Mouse (Mus musculus) right cerebral cortex, postnatal 36 days (tissue): ENCODE data around the gene Tut4.

Experiments used
- DNase-seq, 2 experiments: peaks; one replicate each; pipeline ENCODE4 v3.0.0; 2022; ENCODE audit warnings: low spot score in 2 of 2, mixed read lengths in 1 of 2

Gene Tut4

DNA sequence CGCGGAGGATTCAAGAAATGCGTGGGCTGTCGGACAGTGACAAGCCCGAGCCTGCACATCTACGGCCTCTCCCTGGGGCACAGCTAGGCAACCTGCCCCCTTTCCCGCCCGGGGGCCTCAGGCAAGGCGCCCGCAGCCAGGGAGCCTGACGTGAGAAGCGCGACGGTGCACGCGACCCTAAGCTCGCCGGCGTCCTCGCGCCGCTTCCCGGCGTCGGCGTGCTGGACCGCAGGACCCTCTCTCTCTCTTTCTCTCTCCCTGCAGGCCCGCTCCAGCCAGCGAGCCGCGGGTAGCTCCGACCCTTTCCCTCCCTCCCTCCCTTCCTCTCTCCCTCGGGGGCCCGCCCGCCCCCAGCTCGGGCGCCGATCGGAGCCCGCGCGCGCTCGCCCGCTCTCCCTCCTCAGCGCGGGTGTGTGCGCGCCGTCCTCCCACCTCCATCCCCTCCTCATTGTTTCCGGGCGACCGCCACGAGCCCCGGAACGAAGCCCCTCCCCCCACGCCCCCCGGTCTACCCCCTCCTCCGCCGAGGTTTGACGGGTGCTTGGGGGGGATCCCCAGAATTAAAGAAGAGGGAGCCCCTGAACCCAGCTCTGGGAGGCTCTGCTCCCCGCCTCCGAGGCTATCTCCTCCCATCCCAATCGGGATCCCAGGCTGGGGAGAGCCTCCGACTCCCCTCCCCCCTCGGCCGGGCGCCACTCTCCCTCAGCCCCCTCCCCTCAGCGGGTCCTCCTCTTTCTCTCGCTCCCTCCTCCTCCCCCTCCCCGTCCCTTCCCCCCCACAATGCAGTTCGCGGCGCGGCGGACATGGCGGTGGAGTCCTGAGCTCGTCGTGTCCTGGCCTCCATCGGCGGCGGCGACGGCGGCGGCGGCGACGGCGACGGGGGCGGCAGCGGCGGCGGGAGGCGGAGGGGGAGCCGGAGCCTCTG lies at the start of gene Tut4:
TSS of gene Tut4 (plus strand) at position 196 of the 925 bp plus-strand sequence.
- peak; percentile 70 to 81 for DNase-seq

DNA sequence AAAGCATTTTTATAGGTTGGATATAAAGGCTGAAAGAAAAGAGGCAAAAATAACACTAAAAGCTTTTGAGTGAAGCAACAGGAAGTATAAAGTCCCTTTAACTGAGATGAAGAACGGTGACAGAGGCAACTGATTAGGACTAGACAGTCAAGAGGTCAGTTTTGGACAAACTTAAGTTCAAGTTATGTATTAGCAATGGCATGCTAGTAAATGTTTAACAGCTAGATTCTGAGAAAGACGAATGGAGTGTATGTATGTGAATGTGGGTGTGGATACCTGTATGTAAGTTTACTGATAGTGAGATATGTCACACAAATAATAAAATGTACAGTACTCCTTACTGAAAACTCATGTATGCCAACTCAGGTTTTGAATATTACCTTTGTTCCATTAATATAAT lies 34.6 kb upstream of the Tut4 start:
- DNase-seq, result no peak

DNA sequence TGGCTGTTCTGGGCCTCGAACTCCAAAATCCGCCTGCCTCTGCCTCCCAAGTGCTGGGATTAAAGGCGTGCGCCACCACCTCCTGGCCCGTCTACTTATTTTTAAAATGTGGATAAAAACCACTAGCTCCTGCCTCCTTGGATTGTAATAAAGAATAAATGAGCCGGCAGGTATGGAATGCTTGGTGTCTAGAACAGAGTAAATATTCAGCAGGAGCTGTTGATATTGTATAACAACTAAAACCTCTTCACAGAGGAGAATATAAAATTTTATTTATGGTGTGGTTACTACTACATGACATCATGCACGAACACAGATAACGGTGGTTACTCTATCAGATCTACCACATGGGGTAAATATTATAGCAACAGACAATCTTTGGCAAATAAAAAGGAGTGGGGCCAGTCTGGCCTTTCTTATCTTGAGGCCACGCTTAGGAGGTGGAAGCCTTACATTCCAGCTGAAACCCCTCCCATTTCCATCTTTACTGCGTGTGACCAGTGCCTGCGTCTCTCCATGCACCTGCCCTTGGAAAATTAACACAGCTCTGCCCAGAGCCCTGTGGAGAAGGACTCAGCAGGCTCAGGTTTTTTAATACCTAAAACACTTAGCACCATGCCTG lies 31.4 kb upstream of the Tut4 start:
- DNase-seq, result no peak

DNA sequence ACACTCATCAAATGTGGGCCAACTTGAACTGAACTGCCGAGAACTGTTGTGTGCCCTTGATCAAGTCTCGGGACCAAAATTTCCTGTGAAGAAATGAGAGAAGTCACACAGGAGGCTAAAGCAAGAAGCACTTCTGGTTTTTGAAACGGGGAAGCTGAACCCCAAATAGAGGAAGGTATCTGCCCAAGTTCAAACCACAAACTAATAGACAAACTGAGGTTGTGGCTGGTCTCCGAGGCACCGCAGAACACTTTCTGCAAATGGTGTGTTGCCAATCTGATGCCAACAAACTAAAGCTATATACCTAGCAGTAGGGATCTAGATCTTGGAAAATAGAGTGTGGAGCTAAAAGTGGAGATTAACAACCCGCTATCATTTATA lies 30.9 kb upstream of the Tut4 start:
- DNase-seq, result no peak

DNA sequence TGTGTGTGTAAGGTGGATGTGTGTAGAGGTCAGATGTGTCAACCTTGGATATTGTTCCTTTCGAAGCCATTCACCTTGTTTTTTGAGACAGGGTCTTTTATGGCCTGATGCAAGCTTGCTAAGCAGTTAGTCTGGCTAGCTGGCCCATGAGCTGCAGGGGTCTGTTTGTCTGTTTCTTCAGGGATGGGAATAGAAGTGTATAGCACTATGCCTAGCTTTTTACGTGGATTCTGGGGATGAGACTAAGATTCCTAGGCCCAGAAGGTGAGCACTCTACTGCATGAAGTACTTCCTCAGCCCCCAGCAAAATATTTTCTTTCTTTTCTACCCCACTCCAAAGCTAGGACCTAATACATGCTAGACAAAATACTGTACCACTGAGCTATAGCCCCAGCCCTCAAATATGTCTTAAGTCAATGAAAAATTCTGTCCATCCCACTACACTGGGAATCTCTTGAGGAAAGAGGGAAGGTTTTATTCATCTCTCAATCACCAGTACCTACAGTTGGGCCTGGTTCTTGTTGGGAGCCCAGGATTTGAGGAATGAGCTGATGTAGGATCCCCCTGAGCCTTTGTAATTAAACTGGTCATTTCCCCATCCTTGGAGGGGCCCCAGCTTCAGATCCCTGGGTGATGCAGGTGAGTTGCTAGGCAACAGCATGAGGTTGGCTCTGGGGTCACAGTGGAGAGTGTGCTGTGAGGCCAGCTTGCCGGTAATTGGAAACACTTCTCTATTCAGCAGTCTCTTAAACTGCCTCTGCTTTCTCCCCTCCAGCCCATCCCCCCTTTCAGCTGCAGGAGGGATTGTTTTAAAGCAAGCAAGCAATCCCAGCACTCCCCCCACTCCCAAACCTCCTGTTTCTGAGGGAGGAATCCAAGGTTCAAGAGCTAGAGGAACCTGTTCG lies 28.3 kb upstream of the Tut4 start:
- no peak for DNase-seq

DNA sequence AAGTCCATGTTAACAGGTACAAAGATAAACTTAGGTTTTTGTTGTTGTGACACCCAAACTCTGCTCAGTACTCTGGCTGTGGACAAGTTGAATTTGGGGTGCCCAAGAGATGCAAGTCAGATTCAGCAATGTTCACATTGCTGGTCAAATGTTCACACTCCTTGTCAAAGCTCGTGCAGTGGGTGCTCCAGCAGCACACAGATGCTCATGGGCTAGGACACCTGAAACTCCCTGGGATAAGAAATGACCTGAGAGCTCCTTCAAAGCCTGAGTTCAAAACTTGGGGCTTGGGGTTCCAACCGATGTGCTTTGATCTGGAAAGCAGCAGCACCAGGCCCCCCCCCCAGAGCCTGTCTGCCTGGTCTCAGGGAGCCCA lies 27.7 kb upstream of the Tut4 start:
- no peak for DNase-seq

DNA sequence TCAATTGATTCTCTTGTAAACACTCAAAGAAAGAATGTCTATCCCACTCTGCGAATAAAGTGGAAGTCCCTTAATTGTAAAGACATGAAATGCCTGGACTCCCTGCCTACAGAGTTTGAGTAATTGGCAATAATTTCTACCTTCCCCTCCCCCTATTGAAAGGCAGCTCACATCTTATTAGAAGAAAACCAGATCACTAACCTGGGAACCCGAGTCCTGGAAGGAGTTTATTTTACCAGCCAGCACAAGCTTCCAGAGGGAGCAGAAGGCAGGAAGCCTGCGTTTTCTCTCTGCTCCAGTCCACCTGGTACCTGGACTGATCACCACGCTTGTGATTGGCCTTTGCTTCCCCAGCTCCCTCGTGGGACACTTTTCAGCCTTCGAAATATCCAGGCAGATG lies 25.9 kb upstream of the Tut4 start:
- no peak for DNase-seq

DNA sequence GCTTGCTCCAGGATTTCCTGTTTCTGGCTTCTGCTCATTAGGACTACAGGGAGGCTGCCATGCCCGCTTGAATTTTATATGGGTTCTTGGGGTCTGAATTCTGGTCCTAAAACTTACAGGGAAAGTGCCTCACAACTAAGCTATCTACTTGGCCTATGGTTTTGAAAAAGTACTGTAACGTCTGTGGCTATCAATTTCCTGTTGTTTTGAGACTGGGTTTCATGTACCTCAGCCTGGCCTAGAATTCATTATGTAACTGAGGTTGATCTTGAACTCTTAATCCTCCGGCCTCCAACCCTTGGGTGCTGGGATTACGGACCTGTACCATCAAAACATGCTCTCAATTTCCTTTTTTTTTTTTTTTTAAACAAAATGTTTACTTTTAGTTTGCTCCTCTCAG lies 25.0 kb upstream of the Tut4 start:
- DNase-seq, result no peak

DNA sequence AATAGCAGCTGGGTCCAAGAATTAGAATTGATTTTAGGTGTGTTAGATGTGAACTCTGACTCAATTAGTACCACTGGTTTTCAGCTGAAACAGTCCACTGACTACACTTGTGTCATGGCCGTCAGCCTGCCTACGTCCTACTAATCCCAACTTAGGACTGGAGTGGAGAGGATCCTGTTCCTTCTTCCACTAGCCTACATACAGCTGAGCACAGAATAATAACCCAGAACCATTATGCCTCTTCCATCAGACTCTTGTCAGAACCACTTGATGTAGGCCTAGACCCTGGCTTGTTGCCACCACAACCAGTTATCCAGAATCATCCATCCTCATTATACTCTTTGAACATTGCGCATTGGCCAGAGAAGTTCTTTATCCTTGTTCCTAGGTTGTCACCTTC lies 24.4 kb upstream of the Tut4 start:
- DNase-seq, result no peak

DNA sequence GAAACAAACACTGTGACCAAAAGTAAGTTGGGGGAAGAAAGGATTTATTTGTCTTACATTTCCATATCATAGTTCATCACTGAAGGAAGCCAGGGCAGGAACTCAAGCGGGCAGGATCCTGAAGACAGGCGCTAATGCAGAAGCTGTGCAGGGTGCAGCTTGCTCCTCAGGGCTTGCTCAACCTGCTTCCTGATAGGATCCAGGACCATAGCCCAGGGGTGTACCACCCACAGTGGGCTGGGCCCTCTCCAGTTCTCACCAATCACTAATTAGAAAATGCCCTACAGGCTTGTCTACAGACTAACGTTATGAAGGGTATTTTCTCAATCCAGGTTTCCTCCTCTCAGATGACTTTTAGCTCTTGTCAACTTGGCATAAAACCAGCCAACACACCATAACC lies 23.6 kb upstream of the Tut4 start:
- DNase-seq, result no peak

DNA sequence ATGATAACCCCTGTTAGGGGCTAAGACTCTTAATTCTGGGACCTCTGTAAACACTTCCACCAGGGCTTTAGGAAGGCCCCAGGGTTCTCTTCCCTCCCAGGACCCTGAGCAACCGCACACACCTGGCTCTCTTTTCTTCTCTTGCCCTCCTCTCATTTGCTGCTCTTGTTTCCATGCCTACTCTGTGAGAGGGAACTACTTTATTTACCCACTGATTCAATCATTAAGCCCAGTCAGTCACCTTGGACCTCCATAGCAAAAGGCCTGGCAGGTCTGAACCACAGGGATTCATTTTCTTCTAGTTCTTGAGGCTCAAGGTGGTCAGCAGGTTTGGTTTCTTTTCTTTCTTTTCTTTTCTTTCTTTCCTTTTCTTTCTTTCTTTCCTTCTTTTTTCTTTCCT lies 23.0 kb upstream of the Tut4 start:
- no peak for DNase-seq

DNA sequence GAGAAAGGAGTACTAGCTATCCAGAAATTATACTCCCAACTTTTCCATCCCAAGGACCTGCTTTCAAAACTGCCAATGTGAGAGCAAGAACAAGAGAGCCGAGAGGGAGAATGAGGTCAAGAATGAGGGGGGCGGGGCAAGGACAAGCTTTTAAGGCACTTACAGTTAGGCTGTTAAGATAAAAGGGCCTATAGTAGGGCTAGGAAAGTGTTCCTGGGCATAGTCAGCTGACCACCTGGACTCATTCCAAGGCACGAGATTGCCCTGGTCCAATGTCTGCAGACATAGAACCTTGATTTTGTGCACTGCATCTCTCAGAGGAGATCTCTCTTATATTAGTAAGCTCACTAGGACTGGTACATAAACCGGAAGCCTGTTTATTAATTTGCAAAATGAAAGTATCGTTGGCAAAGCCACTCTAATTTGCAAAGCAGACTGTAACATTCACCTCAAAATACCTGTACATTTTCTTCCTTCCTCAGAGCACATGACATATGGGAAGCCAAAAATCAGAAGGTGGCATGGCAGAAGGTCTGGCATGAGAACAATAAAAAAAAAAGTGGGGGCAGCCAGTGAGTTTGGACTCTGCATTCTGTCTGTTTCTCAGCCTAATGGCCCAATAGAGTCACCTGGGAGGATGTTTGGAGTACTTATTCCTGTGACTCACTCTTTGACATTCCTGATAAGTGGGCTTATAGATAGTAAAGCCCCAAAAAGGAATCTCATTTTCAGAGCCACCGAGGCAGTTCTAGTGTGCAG lies 21.0 kb upstream of the Tut4 start:
- no peak for DNase-seq

DNA sequence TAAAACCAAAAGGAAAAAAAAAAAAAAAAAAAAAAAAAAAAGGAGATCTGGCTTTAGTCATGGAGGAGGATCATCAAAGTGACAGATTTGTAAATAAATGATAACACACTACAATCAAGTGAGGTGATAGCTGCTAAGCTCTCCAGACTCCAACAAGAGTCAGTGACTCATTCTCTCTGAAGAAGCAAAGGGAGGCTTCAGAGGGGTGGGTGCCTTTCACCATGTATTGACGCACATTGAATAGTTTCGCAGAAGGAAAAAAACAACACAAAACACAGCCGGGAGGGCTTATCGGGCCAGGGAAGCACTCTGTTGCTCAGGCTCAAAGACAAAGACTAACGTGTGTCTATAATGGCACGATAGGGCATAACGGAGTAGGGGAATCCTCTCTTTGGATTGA lies 11.1 kb upstream of the Tut4 start:
- DNase-seq, result no peak

DNA sequence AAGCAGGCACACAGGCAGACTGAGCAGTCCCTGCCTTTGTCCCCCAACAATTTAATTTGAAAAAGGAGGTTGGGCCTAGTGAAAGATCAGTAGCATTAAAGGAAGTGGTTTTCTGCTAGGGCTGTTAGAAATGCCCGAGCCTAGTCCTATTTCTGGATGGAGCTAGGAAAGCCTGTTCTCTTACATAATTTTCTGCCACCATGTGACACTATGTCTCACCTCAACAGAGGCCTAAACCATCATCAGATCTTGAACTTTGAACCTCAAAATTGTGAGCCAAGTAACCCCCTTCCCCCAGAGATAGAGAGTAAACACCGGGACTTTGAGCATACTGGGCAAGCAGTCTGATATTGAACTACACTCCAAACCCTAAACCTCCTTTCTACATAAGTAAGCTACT lies 3.2 kb upstream of the Tut4 start:
- DNase-seq, result no peak

DNA sequence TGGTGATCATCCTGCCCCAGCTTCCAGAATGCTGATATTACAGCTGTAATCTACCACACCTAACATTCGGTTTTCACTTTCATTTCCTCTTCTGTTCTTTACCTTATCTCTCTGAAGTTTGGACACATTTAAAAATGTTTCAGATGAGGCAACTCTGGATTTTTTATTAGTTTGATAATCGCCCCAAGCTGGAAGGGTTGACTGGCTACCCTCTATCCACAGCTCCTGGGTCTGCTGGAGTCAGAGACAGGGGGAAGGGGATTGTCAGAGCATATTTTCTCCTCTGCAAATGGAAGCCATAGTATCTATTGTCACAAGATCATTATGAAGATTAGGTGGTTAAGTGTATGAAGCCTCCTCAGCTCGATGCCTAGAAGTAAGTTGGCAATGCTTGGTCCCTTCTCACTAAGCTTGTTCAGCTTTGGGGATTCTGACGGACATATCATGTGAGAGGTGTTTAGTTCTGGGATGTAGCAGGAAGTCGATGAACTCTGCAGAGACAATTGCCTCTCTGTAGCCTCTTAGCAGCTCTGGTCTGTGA lies 955 bp upstream of the Tut4 start:
- DNase-seq, result no peak

DNA sequence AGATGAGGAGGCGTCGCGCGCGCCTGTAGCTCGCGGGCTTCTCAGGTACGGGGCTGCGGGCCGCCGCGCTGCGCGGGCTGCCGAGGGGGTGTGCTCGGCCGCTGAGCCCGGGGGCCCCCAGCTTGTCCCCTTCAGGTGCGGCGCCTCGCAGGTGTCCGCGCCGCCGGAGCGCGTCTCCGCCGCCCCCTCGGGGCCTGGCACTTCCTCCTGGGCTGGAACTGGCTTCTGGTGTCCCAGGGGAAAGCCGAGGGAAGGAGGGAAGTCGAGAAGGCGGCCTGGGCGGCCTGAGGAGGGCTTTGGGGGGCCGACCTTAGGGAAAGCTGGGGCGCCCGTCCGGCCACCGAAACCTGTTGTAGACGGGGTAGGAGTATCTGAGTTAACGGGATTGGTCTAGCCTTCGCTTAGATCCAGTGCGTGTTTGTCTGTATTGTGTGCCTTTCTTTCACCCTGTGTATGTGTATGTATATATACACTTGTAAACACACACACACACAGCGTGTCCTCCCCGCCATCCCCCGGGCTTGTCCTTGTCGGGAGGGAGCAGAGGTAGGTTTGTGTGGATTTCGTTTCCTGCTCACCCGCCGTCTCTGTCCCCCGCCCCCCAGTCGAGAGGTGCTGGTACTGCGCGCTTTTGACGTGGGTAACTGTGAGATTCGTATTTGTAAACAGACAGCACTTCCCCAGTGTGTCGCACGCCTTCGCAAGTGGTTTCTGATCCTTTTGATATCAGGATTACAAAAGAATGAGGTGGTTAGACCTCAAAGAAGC lies 1.1 kb downstream of the Tut4 start:
- DNase-seq, result peak; percentile 18 to 47

DNA sequence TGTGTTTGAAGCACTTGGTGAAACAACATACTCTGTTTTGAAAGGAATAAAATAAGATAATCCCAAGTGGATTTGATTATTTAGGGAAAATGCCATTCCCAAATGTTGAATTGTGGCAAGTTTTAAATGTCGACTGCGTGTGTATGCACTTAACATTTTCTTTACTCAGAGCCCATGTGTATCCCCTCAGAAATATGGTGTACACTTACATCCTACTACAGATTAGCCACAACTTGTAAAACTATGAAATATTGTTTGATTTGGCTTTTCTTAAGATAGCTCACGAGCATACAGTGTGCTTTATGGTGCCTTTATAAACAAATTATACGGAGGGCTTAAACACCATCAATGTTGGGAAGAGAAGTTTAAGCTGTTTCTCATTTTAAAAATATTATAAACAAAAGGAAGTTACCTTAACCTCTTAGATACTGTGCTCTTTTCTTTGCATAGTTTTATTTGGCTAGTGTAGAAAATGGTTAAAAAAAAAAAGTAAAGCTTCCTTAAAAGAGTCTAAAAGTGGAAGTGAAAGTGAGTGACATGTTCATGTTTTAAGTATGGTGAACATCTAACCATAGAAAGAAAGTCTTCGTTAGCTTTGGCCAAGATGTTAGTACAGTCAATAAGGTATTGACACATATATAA lies 2.2 kb downstream of the Tut4 start:
- DNase-seq, result no peak

DNA sequence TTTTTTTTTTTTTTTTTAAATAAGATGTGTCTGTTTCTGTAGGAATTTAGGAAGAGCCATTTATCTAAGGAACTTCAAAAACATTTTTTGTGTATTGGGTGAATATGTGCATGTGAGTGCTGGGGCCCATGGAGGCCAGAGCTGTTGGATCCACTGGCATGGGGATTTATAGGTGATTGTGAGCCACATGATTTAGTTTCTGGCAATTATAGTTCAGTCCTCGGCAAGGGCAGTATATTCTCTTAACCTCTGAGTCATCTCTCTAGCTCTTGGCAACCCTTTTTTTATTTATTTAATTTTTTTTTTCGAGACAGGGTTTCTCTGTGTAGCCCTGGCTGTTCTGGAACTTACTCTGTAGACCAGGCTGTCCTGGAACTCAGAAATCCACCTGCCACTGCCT lies 14.4 kb downstream of the Tut4 start:
- DNase-seq, result no peak

DNA sequence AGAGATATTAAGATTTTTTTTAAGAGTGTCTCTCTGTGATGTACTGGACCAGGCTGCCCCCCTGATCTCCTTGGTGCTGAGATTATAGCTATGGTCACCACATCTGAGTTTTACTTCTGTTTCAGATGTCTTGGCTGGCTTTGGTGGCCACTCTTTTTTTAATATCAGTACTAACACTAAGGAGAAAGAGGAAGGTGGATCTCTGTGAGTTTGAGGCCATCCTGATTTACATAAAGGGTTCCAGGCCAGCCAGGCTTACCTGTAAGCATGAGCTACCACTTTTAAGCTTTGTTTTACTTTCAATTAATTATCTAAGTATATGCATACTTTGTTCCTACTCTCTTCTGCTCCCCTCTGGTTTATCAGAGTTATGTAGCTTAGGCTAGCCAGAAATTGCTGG lies 23.6 kb downstream of the Tut4 start:
- no peak for DNase-seq

DNA sequence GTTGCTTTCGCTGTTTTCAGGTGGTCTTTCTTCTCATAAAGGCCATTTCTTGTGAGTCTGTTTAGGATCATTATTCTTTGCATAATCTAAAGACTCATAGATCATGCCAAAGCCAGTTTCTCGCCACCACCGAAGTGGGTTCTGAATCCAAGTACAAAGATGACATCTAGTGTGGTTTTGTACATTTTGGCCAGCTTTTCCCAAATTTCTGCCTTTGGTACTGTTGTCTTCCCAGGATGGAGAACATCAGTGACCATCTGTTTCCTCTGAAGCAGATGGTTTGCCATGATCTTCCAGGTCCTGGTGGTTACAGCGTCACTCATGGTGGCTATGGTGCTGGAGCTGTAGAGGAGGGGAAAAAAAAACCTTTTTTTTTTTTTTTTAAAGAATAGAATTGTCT lies 25.0 kb downstream of the Tut4 start:
- DNase-seq, result no peak
